Mouse (Mus musculus) olfactory bulb, adult 2 months (tissue): ENCODE measurements around the gene Gse1.

Source experiments
- CTCF ChIP-seq: fragments of 200-500 bp; IDR thresholded peaks from 2 replicates; pipeline ENCODE4 v1.5.1; 2012; ENCODE audit warnings: low read depth, mild to moderate bottlenecking, low read length, moderate library complexity; ENCODE audit not compliant: insufficient read depth
- POLR2A ChIP-seq: fragments of 200-500 bp; IDR thresholded peaks from 2 replicates; pipeline ENCODE4 v1.6.1; 2012; ENCODE audit warnings: mild to moderate bottlenecking, low read depth, low read length, moderate library complexity; ENCODE audit not compliant: insufficient read depth

GRCm38 (mm10) chr8:120260677-120261076, 32.4 kb downstream of the Gse1 start:
- no peak for TF ChIP-seq POLR2A
- TF ChIP-seq CTCF, result no peak
